Mouse (Mus musculus): ENCODE measurements at regions not wholly inside any gene's neighbourhood (a gene's known extent, or its start where the extent isn't known, plus 50 kb on each side); places are given as distances from the start of the nearest gene placed in this dataset.

DNA sequence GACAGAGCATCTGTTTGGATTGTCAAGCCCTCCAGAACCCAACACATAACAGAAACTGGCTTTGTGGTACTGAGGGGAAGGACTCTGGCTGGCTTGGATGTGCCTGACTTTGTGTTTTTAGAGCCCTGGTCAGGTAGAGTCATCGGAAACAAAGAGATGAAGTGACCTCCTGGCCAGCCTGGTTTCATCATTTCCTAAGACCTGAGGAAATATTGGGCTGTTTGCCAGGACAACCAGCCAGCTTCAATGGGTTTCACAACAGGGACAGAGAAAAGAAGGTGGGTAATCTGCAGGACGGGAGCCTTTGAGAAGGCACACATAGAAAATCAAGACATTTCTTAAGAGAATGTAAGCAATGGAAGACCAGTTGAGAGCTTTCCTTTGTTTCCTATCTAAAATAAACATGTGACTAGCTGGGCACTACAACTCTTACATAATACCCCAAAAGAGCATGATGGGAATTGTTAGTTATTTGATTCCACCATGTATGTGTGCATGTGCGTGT is 258.1 kb upstream of the Ppargc1a start:
- WGBS, result 91% methylated on average over 3 of the region's 3 CpGs

DNA sequence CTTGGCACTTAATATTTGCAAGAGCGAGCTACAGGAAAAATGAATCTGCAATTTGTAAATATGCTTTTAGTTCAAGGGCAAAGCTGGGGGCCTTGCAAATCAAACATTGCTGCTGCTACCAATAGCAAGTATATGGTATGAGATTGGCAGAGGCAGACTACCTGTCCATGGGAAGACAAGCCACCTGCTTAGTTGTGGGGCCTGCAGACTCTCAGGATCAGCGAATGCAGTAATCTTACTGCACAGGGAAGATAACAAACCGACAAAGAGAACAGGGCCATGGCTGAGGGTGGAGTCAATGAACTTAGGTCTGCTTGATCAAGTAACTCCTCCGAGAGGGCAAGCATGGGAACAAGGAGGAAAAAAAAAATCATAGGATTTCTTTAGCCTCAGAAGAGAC is 257.2 kb upstream of the Ppargc1a start:
- Histone ChIP-seq H3K36me3 (no peaks in the 10 kb centered on the region), H3K27ac (no peak overlapping the region), H3K4me3 (replicated peaks) (no peak overlapping the region), H3K4me1 (no peaks in the 10 kb centered on the region), H3K4me2 (no peak overlapping the region), H3K9ac (no peak overlapping the region), H3K9me3 (replicated peaks) (no peaks in the 10 kb centered on the region), H3K27me3 (no peaks in the 10 kb centered on the region)
- ATAC-seq (replicated peaks; ENCODE audit: low FRiP score), result no peak
- 79% methylated on average over 4 of the region's 4 CpGs for WGBS

More for the DNA sequence above, 258.1 kb upstream of the Ppargc1a start:
- no peak for ATAC-seq (replicated peaks; ENCODE audit: low FRiP score)
- Histone ChIP-seq H3K9me3 (replicated peaks) (no peaks in the 10 kb centered on the region), H3K9ac (no peak overlapping the region), H3K4me3 (replicated peaks) (no peak overlapping the region), H3K36me3 (no peaks in the 10 kb centered on the region), H3K4me1 (no peaks in the 10 kb centered on the region), H3K4me2 (no peak overlapping the region), H3K27ac (no peak overlapping the region), H3K27me3 (no peaks in the 10 kb centered on the region)

DNA sequence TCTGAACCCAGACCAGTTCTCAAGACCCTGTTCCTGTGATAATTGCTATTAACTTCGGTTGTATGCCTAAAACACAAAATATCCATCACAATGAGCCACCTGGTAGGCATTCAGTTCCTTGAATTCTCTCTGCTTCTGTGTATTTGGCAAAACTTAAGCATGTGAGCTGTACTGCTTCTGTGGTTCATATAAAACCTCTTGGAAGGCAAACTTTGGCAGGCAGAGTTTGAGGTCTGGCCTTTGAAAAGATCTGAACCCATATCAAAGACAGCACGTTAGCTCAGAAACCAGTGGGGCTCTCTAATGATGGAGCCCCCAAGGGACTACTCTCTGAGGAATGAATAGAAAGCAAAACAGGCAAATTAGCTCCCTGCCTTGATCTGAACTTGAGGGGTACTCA is 256.1 kb upstream of the Ppargc1a start:
- H3K9ac ChIP-seq, result no peak overlapping the region
- no peaks in the 10 kb centered on the region for H3K4me1 ChIP-seq
- no peak overlapping the region for H3K27ac ChIP-seq
- ATAC-seq (replicated peaks; ENCODE audit: low FRiP score), result no peak
- no peaks in the 10 kb centered on the region for H3K9me3 ChIP-seq (replicated peaks)
- no peak overlapping the region for H3K4me3 ChIP-seq (replicated peaks)
- no peaks in the 10 kb centered on the region for H3K27me3 ChIP-seq
- no peaks in the 10 kb centered on the region for H3K36me3 ChIP-seq
- H3K4me2 ChIP-seq, result no peak overlapping the region
- WGBS, result 77% methylated on average over 2 of the region's 2 CpGs

DNA sequence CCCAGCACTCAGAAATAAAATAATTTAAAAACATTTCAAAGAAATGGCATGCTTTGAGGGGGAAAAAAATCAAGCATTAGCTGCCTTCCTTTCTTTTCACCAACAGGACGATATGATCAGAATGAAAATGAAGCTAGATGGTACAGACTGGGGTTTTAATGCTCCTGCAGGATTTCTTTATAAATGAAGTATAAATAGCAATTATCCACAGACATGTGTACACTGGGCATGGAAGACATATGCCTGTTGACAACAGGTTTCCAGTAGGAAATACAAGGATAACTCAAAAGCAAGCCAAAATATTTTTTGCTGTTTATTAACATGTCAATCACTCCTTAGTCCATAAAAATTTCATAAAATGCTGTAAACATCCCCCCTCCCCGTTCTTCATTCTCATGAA is 248.7 kb upstream of the Ppargc1a start:
- no peak for ATAC-seq (replicated peaks; ENCODE audit: low FRiP score)
- Histone ChIP-seq H3K9me3 (replicated peaks) (no peaks in the 10 kb centered on the region), H3K4me1 (no peaks in the 10 kb centered on the region), H3K4me3 (replicated peaks) (no peak overlapping the region), H3K4me2 (no peak overlapping the region), H3K36me3 (no peaks in the 10 kb centered on the region), H3K27me3 (no peaks in the 10 kb centered on the region), H3K27ac (no peak overlapping the region), H3K9ac (no peak overlapping the region)
- 89% methylated on average over 2 of the region's 2 CpGs for WGBS

DNA sequence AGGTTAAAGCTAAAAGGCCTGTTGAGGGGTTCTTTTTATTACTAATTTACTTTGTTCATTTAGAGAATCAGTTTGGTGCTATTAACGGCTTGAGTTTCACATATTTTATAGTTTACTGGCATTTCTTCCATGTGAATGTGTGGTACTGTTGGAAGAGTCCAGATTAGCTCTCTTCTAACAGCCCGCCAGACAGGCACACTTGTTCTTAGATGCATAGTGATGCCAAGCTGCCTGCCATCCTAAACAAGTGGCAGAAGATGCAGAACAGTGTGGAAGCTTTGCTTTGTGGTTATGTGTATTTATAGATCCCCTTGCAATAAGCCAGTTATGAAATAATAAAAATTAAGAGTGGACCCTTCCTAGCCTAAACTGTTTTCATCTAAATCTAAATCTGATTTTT is 244.2 kb upstream of the Ppargc1a start:
- Histone ChIP-seq H3K9me3 (replicated peaks) (no peaks in the 10 kb centered on the region), H3K4me1 (no peaks in the 10 kb centered on the region), H3K4me3 (replicated peaks) (no peak overlapping the region), H3K4me2 (no peak overlapping the region), H3K27ac (no peak overlapping the region), H3K36me3 (no peaks in the 10 kb centered on the region), H3K9ac (no peak overlapping the region), H3K27me3 (no peaks in the 10 kb centered on the region)
- WGBS, result 82% methylated on average over 2 of the region's 2 CpGs
- ATAC-seq (replicated peaks; ENCODE audit: low FRiP score), result no peak

DNA sequence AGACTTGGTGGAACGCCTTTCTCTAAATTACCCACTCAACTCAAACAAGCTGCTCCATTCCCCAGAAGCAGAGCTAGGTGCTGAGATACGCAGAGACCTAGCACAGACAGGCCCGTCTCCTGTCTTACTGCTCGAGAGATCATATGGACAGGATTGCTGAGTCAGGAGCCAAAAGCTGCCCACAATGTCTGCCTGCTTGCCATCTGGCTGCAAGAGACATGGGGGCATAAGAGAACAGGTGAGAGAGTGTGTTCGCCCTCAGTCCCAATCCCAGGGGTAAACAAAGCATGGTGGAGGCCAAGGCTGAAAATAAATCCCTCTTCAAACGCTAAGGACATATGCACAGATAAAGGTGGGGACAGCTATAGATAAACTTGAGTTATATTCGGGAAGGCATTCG is 234.0 kb upstream of the Ppargc1a start:
- H3K36me3 ChIP-seq, result no peaks in the 10 kb centered on the region
- no peaks in the 10 kb centered on the region for H3K9me3 ChIP-seq (replicated peaks)
- ATAC-seq (replicated peaks; ENCODE audit: low FRiP score), result no peak
- no peaks in the 10 kb centered on the region for H3K27me3 ChIP-seq
- H3K4me2 ChIP-seq, result no peak overlapping the region
- no peak overlapping the region for H3K4me3 ChIP-seq (replicated peaks)
- H3K4me1 ChIP-seq, result peaks cover 6% of the 10 kb centered on the region; the same call in 1 of the 2 replicates
- WGBS, result 85% methylated on average over 8 of the region's 8 CpGs
- no peak overlapping the region for H3K27ac ChIP-seq
- H3K9ac ChIP-seq, result no peak overlapping the region

DNA sequence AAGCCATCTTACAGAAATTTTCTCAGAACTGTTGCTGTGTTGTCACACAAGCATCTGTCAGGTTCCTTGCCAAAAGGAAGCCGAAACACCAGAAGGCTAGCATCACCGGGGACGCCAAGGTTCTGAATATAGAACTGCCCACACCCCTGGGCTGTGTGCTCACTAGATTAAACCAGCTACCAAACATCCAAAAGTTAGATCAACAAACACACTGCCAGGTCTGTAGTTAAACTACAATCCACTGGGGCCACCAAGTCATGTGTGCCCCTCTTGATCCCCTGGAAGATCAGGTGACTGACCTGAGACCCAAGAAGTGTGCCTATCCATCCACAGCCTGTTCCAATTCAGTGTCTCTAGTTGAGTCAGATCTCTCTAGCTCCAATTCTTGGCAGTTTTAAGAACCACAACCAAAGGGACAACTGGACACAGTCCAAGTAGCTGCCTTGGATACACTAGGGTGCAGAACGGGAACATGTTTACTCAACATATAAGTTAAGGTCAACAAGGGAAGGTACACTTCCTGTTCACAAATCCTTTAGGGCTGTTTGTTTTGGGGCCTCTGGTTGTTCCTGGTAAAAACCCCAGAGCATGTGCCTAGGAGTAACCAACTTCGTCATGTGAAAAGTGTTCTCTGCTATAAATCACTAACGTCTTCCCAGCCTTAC is 232.0 kb upstream of the Ppargc1a start:
- no peaks in the 10 kb centered on the region for H3K9me3 ChIP-seq (replicated peaks)
- H3K4me3 ChIP-seq (replicated peaks), result no peak overlapping the region
- H3K27ac ChIP-seq, result no peak overlapping the region
- H3K4me2 ChIP-seq, result no peak overlapping the region
- peak; percentile 81; the same call in 1 of the 2 replicates for ATAC-seq (replicated peaks; ENCODE audit: low FRiP score)
- 48% methylated on average over 6 of the region's 6 CpGs for WGBS
- no peak overlapping the region for H3K9ac ChIP-seq
- no peaks in the 10 kb centered on the region for H3K36me3 ChIP-seq
- peaks cover 6% of the 10 kb centered on the region; the same call in 1 of the 2 replicates for H3K4me1 ChIP-seq
- H3K27me3 ChIP-seq, result no peaks in the 10 kb centered on the region

DNA sequence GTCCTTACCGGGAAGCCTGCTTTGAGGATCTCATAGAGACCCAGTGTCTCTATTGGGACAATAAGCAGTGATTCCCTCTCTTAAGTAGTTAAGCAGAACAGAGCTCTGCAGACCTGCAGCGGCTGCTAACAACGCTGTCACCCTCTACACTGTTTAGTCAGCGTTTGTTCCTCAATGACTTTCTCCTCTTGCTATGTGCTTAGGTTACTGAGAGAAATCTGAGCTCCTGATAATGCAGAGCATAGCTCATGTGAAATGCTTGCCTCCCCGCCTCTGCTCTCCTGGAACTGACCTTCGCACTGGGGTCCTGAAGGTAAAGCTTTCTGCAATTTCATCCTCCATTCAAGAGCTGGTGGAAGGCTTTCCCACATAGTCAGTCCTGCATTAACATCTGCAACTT is 226.6 kb upstream of the Ppargc1a start:
- H3K4me1 ChIP-seq, result 0 out of 2 replicates have a peak, but pooled peaks cover 2% of the 10 kb centered on the region
- H3K36me3 ChIP-seq, result no peaks in the 10 kb centered on the region
- ATAC-seq (replicated peaks; ENCODE audit: low FRiP score), result peak; percentile 61
- H3K4me2 ChIP-seq, result no peak overlapping the region
- H3K9me3 ChIP-seq (replicated peaks), result no peaks in the 10 kb centered on the region
- no peak overlapping the region for H3K27ac ChIP-seq
- H3K27me3 ChIP-seq, result no peaks in the 10 kb centered on the region
- 19% methylated on average over 6 of the region's 6 CpGs for WGBS
- H3K4me3 ChIP-seq (replicated peaks), result no peak overlapping the region
- no peak overlapping the region for H3K9ac ChIP-seq

DNA sequence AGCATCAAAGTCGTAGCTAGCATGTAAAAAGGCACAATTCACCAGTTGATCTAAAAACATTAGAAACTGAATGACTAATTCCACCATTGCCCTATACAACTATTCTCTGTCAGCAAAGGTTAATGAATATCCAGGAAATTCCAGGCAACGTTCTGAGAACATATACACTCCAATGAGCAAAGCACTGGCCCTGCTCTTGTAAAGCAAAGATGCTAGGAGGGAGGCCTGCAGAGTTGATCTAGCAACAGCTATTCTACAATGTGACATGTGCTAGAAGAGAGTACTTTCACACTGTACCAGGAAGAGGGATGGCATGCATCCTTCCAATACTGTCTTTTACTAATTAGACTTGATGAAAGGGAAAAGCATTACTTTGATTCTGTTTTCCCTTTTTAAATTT is 225.4 kb upstream of the Ppargc1a start:
- Histone ChIP-seq H3K27ac (no peak overlapping the region), H3K36me3 (no peaks in the 10 kb centered on the region), H3K4me1 (peaks cover 11% of the 10 kb centered on the region; the same call in 1 of the 2 replicates), H3K9ac (no peak overlapping the region), H3K27me3 (no peaks in the 10 kb centered on the region), H3K9me3 (replicated peaks) (no peaks in the 10 kb centered on the region), H3K4me3 (replicated peaks) (no peak overlapping the region), H3K4me2 (no peak overlapping the region)
- WGBS, result 40% methylated on average over 2 of the region's 2 CpGs
- peak; percentile 63 for ATAC-seq (replicated peaks; ENCODE audit: low FRiP score)

DNA sequence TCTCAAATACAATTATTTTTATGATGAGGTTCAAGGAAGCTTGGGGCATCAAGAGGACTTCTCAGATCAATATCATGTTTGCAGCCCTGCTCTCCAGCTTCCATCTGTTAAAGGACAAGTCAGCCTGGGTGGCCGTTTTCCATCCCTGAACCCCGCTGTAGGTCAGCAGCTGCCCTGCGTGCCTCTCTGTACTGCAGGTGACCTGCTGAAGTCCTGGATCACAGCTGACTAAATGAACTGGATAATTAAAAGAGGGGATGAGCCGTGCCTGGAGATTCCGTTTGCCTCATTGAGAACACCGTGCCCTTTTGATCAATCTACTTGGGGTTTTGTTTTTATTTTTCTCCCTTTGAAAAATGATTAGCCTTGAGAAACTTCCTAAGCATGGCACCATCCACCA is 221.2 kb upstream of the Ppargc1a start:
- no peaks in the 10 kb centered on the region for H3K27me3 ChIP-seq
- no peak overlapping the region for H3K27ac ChIP-seq
- no peak overlapping the region for H3K4me2 ChIP-seq
- 31% methylated on average over 6 of the region's 6 CpGs for WGBS
- H3K36me3 ChIP-seq, result no peaks in the 10 kb centered on the region
- peak; percentile 74 for ATAC-seq (replicated peaks; ENCODE audit: low FRiP score)
- no peaks in the 10 kb centered on the region for H3K9me3 ChIP-seq (replicated peaks)
- peaks cover 11% of the 10 kb centered on the region; the same call in 1 of the 2 replicates for H3K4me1 ChIP-seq
- no peak overlapping the region for H3K9ac ChIP-seq
- no peak overlapping the region for H3K4me3 ChIP-seq (replicated peaks)

DNA sequence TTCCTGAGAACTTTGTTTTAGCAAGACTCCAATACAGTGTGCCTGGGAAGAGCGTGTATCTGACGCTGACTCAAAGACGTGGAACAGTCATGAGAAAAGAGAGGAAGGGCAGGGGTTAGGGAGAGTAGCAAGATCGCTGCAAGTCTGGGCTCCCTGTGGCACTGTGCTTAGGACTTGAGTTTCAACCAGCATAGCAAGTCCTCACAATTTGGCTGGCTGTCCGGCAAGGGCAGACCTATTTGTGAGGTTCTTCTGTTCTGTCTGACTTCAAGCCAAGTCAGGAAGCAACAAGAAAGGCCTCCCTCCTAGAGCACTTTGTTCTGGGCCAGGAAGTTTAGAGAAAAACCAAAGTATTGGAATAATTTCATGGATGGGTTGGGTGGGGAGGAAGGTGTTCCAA is 216.0 kb upstream of the Ppargc1a start:
- WGBS, result 56% methylated on average over 5 of the region's 5 CpGs
- no peak overlapping the region for H3K4me2 ChIP-seq
- H3K27ac ChIP-seq, result no peak overlapping the region
- H3K4me3 ChIP-seq (replicated peaks), result no peak overlapping the region
- no peak overlapping the region for H3K9ac ChIP-seq
- no peaks in the 10 kb centered on the region for H3K9me3 ChIP-seq (replicated peaks)
- no peaks in the 10 kb centered on the region for H3K27me3 ChIP-seq
- peaks cover 7% of the 10 kb centered on the region; the same call in 1 of the 2 replicates for H3K4me1 ChIP-seq
- H3K36me3 ChIP-seq, result no peaks in the 10 kb centered on the region
- ATAC-seq (replicated peaks; ENCODE audit: low FRiP score), result no peak

DNA sequence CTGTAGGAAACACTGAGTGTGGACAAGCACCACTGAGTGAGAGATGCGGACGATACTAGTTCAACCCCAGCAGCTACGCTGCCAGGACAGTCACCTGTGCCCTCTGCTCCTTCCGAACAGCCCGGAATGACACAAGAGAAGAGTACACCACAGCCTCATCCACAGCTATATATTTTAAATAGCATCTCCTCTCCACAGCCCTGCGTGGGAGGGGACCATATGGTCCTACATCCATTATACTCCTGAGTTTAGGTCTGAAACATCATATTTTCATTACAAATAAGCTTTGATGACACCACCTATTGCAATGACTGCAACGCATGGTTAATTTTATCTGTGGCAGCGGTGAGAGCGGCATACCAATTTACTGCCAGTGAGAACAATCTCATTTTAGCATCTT is 215.6 kb upstream of the Ppargc1a start:
- 54% methylated on average over 9 of the region's 9 CpGs for WGBS
- H3K9me3 ChIP-seq (replicated peaks), result no peaks in the 10 kb centered on the region
- no peak overlapping the region for H3K9ac ChIP-seq
- no peaks in the 10 kb centered on the region for H3K27me3 ChIP-seq
- no peaks in the 10 kb centered on the region for H3K36me3 ChIP-seq
- no peak for ATAC-seq (replicated peaks; ENCODE audit: low FRiP score)
- no peak overlapping the region for H3K4me2 ChIP-seq
- no peak overlapping the region for H3K4me3 ChIP-seq (replicated peaks)
- no peak overlapping the region for H3K27ac ChIP-seq
- peaks cover 3% of the 10 kb centered on the region; the same call in 1 of the 2 replicates for H3K4me1 ChIP-seq

Measured in kidney, embryonic 15.5 days (tissue).